Mouse (Mus musculus): Measurements from ENCODE around the gene 1500009C09Rik.

DNA sequence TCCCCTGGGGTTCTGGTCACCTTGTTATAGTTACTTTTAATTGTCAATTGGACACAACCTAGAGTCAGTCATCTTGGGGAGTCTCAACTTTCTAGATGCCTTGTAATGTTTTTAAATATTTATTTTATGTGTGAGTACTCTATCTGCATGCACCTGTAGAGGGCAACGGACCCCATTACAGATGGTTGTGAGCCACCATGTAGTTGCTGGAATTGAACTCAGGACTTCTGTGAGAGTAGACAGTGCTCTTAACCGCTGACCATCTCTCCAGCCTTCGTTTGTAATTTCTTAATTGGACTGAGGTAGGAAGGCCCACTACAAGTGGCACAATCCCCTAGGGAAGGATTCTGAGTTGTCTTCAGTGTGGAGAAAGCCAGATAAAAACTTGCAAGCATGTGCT, 8.9 kb upstream of the 1500009C09Rik start:
- TF ChIP-seq POLR2A (IDR thresholded peaks at IDR 0.05; ENCODE audit: insufficient read depth, low read depth, low read length) (no peak), CTCF (IDR thresholded peaks at IDR 0.05; ENCODE audit: insufficient read depth, low read depth, low read length) (no peak)

Data from olfactory bulb, adult 2 months (tissue).